Mouse (Mus musculus): ENCODE results near the gene Mrgprb8.
"Not testable (repeated sequence)": the region's sequence is repeated elsewhere in the genome, so short reads cannot be mapped to it uniquely, and the experiment has no call there.

The Mrgprb8 gene

DNA sequence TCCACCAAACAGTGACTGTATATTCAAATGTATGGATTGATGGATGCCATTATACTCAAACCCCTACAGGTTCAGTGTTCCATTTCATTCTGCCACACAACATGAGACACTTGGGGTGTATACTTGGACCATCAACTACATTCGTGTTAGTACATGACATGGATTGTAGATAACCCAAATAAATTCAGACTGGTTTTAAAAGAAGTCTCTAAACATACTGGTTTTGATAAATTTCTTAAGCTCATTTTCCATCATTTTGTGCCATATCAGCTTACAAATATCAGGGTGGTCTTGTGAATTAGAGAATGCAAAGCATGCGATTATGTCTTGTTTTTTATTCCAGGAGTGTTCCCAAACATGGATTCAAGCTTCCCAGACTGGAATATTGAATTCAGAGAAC lies at the start of gene Mrgprb8:
Gene Mrgprb8 (plus strand): TSS at position 301 of the 400 bp plus-strand sequence.
- no peak for DNase-seq (ENCODE audit: inconsistent ontology term)

DNA sequence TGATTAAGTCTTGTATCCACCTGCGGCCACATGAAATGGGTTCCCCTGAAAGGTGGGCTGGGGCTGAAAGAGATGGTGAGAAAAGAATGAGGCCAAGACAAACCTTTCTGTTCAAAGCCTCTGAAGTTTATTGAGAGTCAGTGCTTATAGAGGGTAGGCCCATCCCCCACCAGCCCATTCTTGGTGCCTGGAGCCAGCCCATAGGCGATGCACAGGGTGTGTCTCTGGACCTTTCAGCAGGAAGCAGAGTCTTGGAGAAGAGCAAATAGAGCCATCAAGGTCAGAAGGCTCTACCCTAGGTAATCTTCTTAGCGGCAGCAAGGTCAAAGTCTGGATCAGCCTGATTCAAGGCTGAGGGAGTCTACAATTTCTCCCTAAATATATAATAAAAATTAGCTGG lies 47.6 kb downstream of the Mrgprb8 start:
- DNase-seq (ENCODE audit: inconsistent ontology term) = not testable (repeated sequence)

DNA sequence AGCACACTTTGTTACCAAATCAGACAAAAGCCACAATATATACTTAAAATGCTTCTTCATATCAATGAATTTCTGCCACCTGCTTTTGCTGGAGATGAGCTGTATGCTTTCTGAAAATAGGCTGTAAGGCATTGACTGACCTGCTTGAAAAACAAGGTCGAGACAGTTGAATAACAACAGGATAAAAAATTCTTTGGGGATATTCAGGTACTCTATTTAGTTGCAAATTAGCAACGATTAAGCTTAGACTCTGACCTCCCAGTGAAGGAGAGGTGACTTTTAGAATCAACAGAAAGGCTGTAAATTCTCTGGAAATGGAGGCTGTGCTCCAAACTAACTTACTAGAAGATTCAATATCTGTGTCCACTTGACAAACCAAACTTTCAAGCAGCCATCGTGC lies 48.3 kb downstream of the Mrgprb8 start:
- no peak for DNase-seq (ENCODE audit: inconsistent ontology term)
